Mouse (Mus musculus) megakaryocyte, adult 5-6 weeks (primary cell): Measurements from ENCODE around the gene Ankrd39. TPM values are rescaled to one million over a fixed set of nuclear protein-coding genes. Genes with fewer than 3 reads are reported as not detected.

Source experiments
- ATAC-seq: 2 replicates; pipeline ENCODE4 v1.8.0; 2016; ENCODE audit warnings: mild to moderate bottlenecking, inconsistent platforms; ENCODE audit not compliant: poor library complexity, severe bottlenecking
- total RNA-seq, 2 experiments: library from RNA; stranded (forward) in 1 of 2; stranded (reverse) in 1 of 2; fragments of 153-499, 151-499 nt in 1 of 2; fragments of 221-1000, 200-1000 nt in 1 of 2; gene quantifications; 2 replicates each; pipeline versions ENCODE4 v1.2.3 to v1.2.4; 2015 to 2017

The Ankrd39 gene
- total RNA-seq (2015) (3.6 and 4.9 TPM in 2 replicates), total RNA-seq (2017) (2.2 and 2.9 TPM in 2 replicates)

GRCm38 (mm10) chr1:36546888-36547471 lies at the start of gene Ankrd39:
Gene Ankrd39 (minus strand): TSS chr1:36547445.
- peak; percentile 99 for ATAC-seq

GRCm38 (mm10) chr1:36596114-36596513 lies 48.9 kb upstream of the Ankrd39 start:
- ATAC-seq = no peak

GRCm38 (mm10) chr1:36595167-36595931 lies 48.1 kb upstream of the Ankrd39 start:
- no peak for ATAC-seq

GRCm38 (mm10) chr1:36593099-36593498 lies 45.9 kb upstream of the Ankrd39 start:
- ATAC-seq = no peak

DNA sequence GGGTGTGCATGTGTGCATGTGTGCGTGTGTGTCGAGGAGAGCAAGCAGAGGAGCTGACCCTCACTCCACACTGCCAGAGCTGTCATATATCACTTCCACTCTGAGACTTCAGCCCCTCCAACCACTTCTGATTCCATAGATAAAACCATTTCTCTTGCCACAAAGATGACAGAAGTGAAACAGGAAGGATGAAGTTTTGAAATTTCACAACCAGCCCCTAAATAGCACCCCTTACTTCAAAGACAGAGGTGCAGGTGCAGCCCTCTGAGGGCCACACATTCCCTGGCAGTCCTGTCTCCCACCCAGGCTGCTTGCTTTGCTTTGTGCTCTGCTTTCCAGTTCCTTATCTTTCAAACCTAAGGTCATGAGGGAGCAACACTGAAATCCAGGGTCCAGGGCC lies 44.2 kb upstream of the Ankrd39 start:
- peak; percentile 57 for ATAC-seq

DNA sequence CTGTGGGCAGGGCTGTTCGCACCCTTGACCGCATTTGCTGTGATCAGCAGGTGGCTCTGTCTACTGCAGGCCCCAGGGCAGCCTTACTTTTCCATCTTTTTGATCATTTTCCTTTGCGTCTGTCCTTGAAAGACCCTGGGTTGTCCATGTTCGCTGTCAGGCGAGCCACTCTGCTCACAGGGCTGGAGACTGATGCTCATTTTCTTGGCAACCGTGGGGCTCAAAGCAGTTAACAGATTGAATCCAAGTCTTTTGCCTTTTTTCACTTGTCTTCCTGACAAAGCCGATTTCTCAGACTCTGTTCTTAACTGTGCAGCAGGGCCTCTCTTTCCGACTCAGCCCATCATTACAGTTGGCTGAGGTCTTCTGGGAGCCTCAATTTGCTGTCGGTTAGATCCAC lies 43.4 kb upstream of the Ankrd39 start:
- ATAC-seq = no peak

- ATAC-seq = no peak
Measured at GRCm38 (mm10) chr1:36589486-36589885, 42.2 kb upstream of the Ankrd39 start.

DNA sequence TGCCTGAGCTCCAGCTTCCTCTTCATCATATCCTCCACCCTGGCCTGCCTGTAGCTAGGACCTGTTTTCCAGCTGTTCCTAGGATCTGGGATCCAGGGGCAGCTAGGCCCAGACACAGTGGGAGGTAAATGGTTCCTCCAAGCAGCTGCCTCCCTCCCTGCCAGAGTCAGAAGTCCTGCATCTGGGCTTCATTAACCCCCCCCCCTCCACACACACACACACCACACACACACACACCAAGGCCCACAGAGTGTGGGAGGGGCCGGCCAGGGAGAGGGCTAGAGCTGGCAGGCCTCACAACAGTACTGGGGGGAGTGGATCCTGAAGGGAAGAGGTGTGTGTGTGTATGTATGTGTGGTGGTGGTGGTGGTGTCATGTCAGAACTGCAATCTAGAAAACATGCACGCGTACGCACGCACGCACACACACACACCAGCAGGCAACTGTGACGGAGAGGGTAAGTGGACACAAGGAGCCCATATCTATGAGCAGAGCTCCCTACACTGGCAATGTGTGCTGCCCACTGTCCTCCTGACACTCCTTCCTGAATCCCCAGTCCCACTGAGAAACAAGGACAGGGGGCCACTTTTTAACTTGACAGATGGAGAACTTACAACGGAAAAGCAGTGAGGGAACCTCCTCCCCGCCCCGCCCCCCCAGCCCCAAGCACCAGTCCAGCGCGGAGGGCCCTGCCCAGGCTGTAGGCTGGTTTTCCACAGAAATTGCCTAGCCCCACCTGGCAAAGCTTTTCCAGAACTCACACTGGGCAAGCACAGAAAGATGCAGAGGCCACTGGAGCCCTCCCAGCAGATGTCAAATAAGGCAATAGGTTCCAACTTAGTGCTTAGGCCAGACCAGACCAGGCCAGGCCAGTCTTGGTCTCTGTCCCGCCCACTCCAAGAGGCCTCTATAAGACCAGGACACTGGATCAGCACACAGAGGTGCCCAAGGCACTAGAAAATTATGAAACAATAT lies 41.5 kb upstream of the Ankrd39 start:
- ATAC-seq = no peak

DNA sequence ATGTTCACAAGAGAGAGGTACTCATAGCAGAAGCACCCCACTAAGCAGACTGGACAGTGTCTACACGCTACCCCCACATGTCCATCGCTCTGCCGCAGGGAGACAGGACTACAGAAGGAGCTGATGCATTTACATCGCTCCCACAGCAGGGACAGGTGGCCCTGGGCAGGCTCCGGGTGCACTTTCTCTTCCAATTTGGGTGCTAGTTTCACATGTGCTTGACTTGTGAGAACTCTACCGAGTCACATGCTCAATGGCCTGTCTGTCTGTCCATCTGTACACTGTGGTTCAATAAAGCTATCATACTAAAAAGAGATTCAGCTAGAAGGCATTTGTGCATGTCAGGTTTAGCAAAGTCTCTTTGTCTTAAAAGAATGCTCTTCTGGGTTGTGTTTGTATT lies 40.6 kb upstream of the Ankrd39 start:
- ATAC-seq = no peak

DNA sequence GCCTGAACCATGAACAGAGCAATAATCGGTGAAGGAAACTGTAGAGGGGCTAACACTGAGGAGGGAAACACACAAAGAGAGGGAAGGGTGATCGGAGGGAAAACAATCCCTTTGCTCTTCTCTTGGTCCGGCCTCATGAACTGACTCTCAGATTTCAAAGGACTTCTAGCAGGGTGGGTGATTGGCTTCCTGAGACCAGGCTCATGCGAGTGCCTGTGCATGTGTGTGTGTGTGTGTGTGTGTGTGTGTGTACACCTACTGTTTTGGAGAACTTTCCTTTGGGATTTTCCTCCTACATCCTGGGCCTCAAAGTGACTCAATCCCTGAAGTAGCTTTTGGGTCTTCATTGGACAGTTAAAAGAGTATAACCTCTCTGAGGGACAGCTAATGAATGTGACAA lies 39.0 kb upstream of the Ankrd39 start:
- ATAC-seq = no peak

DNA sequence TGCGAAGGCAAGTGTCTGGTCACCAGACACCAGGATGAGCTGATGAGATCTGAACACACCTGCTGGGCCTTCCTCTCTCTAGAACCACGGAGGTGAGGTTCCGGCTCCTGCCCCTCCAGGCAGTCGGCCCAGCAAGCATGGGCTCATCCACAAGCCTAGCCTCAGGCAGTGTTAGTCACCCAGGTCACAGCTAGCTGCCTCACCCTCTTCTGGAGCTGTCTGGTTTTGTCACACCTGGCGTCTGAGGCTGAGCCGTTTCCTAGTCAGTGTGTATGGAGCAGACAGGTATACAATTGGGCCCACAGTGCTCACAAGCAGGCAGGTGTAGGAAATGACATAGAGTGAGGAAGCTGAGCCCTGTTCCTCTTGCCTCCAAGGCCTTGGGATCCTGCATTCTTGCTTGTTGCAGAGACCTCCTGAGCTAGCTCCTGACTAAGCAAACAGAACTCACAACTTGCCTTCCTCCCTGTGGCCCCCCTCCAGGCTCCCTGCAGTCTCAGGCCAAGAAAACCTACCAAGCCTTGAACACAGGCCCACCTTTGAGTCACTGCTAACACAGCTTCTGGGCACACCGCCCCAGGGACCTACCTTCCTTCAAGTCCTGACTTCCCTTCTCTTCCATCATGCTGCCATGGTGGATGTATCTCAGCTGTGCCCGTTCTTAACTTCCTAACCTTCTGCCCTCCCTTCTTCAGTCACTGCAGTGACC lies 36.3 kb upstream of the Ankrd39 start:
- no peak for ATAC-seq

DNA sequence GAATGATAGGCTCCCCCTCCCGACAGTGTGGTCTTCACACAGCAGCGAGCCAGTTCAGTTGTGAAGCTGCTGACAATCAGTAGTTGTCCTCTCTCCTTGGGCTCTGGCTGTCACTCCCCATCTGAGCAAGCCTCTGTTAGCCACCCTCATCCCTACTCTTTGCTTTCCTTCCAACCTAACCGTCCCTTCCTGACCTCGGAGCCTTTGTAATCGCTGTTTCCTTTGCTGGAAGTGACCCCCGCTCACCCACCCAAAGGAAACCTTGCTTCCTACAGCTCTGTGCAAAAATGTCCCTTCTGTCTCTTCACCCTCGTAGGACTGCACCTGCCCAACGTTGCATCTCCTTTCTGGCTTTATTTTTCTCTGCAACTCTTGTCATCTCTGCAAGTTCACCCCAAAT lies 35.0 kb upstream of the Ankrd39 start:
- no peak for ATAC-seq

- ATAC-seq = no peak
Measured at GRCm38 (mm10) chr1:36581260-36581659, 34.0 kb upstream of the Ankrd39 start.

GRCm38 (mm10) chr1:36580384-36581207 lies 33.4 kb upstream of the Ankrd39 start:
- ATAC-seq = peak; percentile 33; the same call in 1 of the 2 replicates

- no peak for ATAC-seq
Measured at GRCm38 (mm10) chr1:36579974-36580383, 32.7 kb upstream of the Ankrd39 start.

- ATAC-seq = no peak
Measured at GRCm38 (mm10) chr1:36576991-36577675, 29.9 kb upstream of the Ankrd39 start.

DNA sequence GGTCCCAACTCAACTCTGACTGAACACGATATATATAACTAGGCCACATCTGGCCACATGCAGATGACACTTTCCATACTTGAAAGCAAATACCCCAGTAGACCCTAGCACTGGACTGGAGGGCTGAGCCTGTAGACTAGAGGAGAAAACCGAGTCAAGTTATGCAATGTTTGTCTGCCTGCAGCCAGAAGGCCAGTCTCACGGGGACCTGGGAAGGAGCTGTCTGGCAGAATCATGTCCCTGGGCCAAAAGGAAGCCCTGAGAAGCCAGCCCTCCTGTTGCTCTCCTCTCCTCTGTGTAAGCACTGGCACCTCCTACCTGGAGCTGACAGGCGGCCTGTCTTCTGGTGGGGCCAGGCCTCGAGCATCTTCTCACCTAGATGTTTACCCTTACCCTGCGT lies 28.1 kb upstream of the Ankrd39 start:
- ATAC-seq = no peak

GRCm38 (mm10) chr1:36574196-36574955 lies 27.1 kb upstream of the Ankrd39 start:
- ATAC-seq = no peak
